Mouse (Mus musculus): ENCODE measurements around the gene Plxdc1. TPM values are rescaled to one million over a fixed set of nuclear protein-coding genes. Genes with fewer than 3 reads are reported as not detected.
A peak's percentile ranks its signal among the peaks of the same experiment; 100 is the strongest.

Plxdc1 gene
- total RNA-seq, 1 experiment from 2014 or later: 5.5 TPM

DNA sequence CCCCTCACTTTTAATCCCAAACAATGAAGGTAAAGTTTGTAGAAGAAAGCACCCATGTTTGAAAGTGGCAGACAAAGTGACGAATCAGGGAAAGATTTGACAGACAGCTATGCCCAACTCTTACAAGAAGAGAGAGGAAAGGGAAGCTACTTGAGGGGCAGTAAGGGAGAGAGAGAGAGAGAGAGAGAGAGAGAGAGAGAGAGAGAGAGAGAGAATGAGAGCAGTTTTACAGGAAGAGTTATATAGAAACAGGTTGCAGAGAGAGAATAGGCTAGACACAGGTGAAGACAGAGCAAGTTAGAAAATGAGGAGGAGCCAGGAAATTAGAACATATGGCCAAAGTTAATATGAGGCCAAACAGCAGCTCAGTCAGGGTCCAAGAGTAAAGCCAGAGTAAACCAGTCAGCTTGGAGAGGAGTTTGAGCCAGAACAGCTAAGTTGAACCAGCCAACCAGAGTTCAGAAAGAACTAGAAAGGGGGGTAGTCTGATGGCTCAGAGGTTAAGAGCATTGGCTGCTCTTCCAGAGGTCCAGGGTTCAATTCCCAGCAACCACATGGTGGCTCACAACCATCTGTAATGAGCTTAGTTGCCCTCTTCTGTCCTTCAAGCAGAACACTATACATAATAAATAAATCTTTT, 33.8 kb downstream of the Plxdc1 start:
- ATAC-seq (replicated peaks in 1 of 2; ENCODE audit: insufficient read depth in 1 of 2, low FRiP score in 2 of 2, low TSS enrichment in 1 of 2, low read depth in 1 of 2, poor library complexity in 2 of 2, severe bottlenecking in 2 of 2): no peak

DNA sequence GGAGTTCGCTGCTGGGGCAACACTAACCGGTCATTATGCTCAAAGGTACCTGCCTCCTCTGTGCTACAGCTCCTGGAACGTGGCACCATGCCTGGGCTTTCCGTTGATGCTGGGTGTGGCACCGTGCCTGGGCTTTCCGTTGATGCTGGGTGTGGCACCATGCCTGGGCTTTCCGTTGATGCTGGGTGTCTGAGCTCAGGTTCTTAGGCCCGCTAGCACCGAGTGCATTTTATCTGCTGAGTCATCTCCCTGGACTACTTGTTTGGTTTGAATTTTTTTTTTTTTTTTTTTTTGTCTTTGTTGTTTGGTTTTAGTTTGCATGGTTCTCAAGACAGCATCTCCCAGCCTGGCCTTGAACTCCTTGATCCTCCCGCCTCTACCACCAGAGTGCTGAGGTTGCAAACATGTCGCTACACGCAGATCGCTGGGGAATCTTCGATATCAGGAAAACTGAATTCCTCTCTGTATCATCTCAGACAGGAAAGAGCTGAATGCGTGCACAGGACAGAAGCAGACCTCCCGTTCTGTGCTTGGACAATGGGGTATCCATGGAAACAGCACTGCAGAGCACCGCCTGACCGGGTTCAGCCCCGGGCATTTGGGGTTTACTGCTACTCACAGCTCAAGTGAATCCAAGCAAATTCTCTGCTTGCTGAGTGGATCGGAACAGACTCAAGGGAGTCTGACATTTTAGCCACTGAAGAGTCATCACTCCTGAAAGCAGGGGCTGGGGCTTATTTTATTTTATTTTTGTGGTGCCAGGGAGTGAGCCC, 36.4 kb downstream of the Plxdc1 start:
- peak in 1 of 2 experiments; percentile 56; a peak in 2 of 4 replicates for ATAC-seq (replicated peaks in 1 of 2; ENCODE audit: insufficient read depth in 1 of 2, low FRiP score in 2 of 2, low TSS enrichment in 1 of 2, low read depth in 1 of 2, poor library complexity in 2 of 2, severe bottlenecking in 2 of 2)

- ATAC-seq (replicated peaks in 1 of 2; ENCODE audit: insufficient read depth in 1 of 2, low FRiP score in 2 of 2, low TSS enrichment in 1 of 2, low read depth in 1 of 2, poor library complexity in 2 of 2, severe bottlenecking in 2 of 2): peak in 1 of 2 experiments; percentile 66; a peak in 2 of 4 replicates
Measured at GRCm38 (mm10) chr11:97947426-97947825, 38.8 kb downstream of the Plxdc1 start.

DNA sequence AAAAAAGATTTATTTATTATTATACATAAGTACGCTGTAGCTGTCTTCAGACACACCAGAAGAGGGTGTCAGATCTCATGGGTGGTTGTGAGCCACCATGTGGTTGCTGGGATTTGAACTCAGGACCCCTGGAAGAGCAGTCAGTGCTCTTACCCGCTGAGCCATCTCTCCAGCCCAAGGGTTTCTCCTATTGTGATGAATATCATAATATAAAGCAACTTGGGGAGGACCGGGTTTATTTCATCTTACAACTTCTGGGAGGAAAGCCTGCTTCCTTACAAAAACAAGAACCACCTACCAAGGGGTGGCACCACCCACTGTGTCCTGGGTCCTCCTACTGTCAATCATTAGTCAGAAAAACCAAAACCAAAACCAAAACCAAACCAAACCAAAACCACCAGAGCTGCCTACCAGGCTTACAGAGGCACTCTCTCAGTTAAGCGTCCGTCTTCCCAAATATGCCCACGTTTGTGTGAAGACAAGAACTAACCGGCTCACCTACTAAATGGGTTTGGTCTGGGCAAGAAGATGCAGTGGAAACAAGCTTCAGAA, 40.4 kb downstream of the Plxdc1 start:
- peak; percentile 4 to 20; a peak in 1 of 4 replicates for ATAC-seq (replicated peaks in 1 of 2; ENCODE audit: insufficient read depth in 1 of 2, low FRiP score in 2 of 2, low TSS enrichment in 1 of 2, low read depth in 1 of 2, poor library complexity in 2 of 2, severe bottlenecking in 2 of 2)

GRCm38 (mm10) chr11:97945031-97945430, 41.2 kb downstream of the Plxdc1 start:
- ATAC-seq (replicated peaks in 1 of 2; ENCODE audit: insufficient read depth in 1 of 2, low FRiP score in 2 of 2, low TSS enrichment in 1 of 2, low read depth in 1 of 2, poor library complexity in 2 of 2, severe bottlenecking in 2 of 2): no peak

DNA sequence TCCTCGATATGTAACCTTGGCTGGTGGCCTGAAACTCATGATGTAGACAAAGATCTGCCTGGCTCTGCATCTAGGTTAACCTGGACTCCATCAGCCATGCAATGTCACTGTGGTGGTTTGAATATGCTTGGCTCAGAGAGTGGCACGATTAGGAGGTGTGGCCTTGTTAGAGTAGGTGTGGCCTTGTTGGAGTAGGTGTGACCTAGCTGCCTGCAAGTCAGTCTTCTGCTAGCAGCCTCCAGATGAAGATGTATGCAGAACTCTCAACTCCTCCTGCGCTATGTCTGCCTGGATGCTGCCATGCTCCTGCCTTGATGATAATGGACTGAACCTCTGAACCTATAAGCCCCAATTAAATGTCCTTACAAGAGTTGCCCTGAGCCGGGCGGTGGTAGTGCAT, 43.0 kb downstream of the Plxdc1 start:
- ATAC-seq (replicated peaks in 1 of 2; ENCODE audit: insufficient read depth in 1 of 2, low FRiP score in 2 of 2, low TSS enrichment in 1 of 2, low read depth in 1 of 2, poor library complexity in 2 of 2, severe bottlenecking in 2 of 2): no peak

GRCm38 (mm10) chr11:97942420-97943111, 43.7 kb downstream of the Plxdc1 start:
- ATAC-seq (replicated peaks in 1 of 2; ENCODE audit: insufficient read depth in 1 of 2, low FRiP score in 2 of 2, low TSS enrichment in 1 of 2, low read depth in 1 of 2, poor library complexity in 2 of 2, severe bottlenecking in 2 of 2): peak in 1 of 2 experiments; percentile 70; a peak in 2 of 4 replicates

DNA sequence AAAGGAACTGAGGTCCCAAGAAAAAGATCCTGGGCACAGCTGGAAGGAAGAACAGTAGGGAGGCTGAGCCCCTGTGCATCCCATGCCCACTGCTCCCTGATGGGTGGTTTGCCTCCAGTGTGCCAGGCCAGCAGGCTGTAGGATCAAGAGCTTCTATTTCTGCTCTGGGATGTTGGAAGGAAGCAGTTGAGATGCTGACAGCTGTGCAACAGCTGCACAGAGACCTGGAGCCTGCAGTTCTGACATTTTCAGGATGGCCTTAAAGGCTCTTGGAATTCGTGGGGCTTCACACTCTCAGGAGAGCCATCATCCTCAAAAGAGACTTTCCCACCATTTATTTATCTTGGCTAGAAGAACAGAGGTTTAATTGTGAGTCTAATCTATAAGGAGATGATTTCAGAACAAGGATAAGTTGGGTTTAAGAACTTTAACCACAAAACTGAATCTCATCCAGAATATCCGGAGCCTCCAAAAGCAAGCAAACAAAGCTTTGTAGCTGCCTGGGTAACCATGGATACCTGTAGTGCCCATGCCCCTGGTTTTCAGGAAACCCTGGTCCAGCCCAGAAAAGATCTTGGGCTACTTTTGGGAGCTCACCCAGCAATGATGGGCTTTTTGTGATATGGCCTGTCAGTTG, 48.7 kb downstream of the Plxdc1 start:
- ATAC-seq (replicated peaks in 1 of 2; ENCODE audit: insufficient read depth in 1 of 2, low FRiP score in 2 of 2, low TSS enrichment in 1 of 2, low read depth in 1 of 2, poor library complexity in 2 of 2, severe bottlenecking in 2 of 2): no peak

GRCm38 (mm10) chr11:97936758-97937157, 49.5 kb downstream of the Plxdc1 start:
- peak in 1 of 2 experiments; percentile 52; a peak in 1 of 4 replicates for ATAC-seq (replicated peaks in 1 of 2; ENCODE audit: insufficient read depth in 1 of 2, low FRiP score in 2 of 2, low TSS enrichment in 1 of 2, low read depth in 1 of 2, poor library complexity in 2 of 2, severe bottlenecking in 2 of 2)

- ATAC-seq (replicated peaks in 1 of 2; ENCODE audit: insufficient read depth in 1 of 2, low FRiP score in 2 of 2, low TSS enrichment in 1 of 2, low read depth in 1 of 2, poor library complexity in 2 of 2, severe bottlenecking in 2 of 2): no peak
Measured at GRCm38 (mm10) chr11:97935913-97936575, 50.2 kb downstream of the Plxdc1 start.

DNA sequence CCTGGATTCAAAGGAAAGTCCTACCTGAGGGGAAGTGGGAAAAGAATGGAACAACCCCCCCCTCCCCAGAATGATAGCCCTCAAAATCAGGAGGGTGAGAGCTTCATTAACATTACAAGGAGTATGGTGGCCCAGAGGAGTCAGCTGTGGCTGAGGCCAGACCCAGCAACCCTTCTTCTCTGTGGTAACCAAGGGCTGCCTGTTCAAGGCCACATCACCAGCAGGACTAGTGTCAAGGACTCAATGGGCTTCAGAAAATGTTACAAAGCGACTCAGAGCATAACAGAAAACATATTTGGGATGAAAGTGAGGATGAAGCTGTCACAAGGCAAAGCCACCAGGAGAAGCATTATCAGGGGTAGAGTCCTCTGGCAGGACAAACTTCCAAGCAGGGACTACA, 52.7 kb downstream of the Plxdc1 start:
- ATAC-seq (replicated peaks in 1 of 2; ENCODE audit: insufficient read depth in 1 of 2, low FRiP score in 2 of 2, low TSS enrichment in 1 of 2, low read depth in 1 of 2, poor library complexity in 2 of 2, severe bottlenecking in 2 of 2): no peak

GRCm38 (mm10) chr11:97928905-97929304, 57.3 kb downstream of the Plxdc1 start:
- ATAC-seq (replicated peaks in 1 of 2; ENCODE audit: insufficient read depth in 1 of 2, low FRiP score in 2 of 2, low TSS enrichment in 1 of 2, low read depth in 1 of 2, poor library complexity in 2 of 2, severe bottlenecking in 2 of 2): no peak

DNA sequence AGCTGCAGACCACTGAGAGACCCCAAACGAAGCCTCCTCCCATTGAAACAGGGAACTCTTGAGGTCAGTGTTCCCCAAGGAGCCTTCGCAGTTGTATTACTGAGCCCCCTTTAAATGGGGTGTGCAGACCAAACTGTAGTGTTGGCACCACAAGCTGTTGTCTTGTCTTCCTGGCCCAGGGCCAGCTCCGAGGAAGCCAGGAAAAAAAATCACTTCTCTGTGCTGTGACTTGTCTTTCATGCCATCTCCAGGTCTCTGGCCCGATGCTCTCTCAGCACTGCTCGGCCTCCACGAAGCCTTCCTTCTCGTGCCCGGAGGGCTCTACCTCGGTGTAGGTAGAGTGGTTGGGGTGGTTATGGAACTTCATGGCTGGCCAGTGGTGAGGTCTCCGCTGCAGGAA, 62.0 kb downstream of the Plxdc1 start:
- no peak for ATAC-seq (replicated peaks in 1 of 2; ENCODE audit: insufficient read depth in 1 of 2, low FRiP score in 2 of 2, low TSS enrichment in 1 of 2, low read depth in 1 of 2, poor library complexity in 2 of 2, severe bottlenecking in 2 of 2)

- no peak for ATAC-seq (replicated peaks in 1 of 2; ENCODE audit: insufficient read depth in 1 of 2, low FRiP score in 2 of 2, low TSS enrichment in 1 of 2, low read depth in 1 of 2, poor library complexity in 2 of 2, severe bottlenecking in 2 of 2)
Measured at GRCm38 (mm10) chr11:97923639-97924038, 62.6 kb downstream of the Plxdc1 start.

GRCm38 (mm10) chr11:97915974-97916503, 70.2 kb downstream of the Plxdc1 start:
- no peak for ATAC-seq (replicated peaks in 1 of 2; ENCODE audit: insufficient read depth in 1 of 2, low FRiP score in 2 of 2, low TSS enrichment in 1 of 2, low read depth in 1 of 2, poor library complexity in 2 of 2, severe bottlenecking in 2 of 2)

DNA sequence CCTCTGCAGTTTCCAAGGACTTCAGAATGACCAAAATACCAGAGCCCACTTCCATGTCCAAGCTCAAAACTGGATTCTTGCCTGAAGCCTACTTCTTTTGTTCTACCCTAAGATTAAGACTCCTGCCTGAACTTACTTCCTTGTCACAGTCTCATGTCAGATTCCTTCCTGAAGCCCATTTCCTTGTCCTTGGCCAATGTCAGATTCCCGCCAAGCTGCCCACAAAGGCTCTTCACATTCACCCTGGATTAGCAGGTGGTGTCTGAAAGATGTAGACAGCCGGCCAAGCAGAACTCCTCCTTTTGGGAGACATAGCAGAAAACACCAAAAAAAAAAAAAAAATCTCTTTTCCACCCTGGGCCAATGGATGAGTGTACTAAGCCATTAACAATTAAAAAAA, 70.8 kb downstream of the Plxdc1 start:
- ATAC-seq (replicated peaks in 1 of 2; ENCODE audit: insufficient read depth in 1 of 2, low FRiP score in 2 of 2, low TSS enrichment in 1 of 2, low read depth in 1 of 2, poor library complexity in 2 of 2, severe bottlenecking in 2 of 2): no peak

- ATAC-seq (replicated peaks in 1 of 2; ENCODE audit: insufficient read depth in 1 of 2, low FRiP score in 2 of 2, low TSS enrichment in 1 of 2, low read depth in 1 of 2, poor library complexity in 2 of 2, severe bottlenecking in 2 of 2): no peak
Measured at GRCm38 (mm10) chr11:97913111-97913510, 73.1 kb downstream of the Plxdc1 start.
